Mouse (Mus musculus): ENCODE data around the gene H2-Q2.
A peak's percentile ranks its signal among the peaks of the same experiment; 100 is the strongest.
"Not testable (repeated sequence)": the region's sequence is repeated elsewhere in the genome, so short reads cannot be mapped to it uniquely, and the experiment has no call there.

The H2-Q2 gene

DNA sequence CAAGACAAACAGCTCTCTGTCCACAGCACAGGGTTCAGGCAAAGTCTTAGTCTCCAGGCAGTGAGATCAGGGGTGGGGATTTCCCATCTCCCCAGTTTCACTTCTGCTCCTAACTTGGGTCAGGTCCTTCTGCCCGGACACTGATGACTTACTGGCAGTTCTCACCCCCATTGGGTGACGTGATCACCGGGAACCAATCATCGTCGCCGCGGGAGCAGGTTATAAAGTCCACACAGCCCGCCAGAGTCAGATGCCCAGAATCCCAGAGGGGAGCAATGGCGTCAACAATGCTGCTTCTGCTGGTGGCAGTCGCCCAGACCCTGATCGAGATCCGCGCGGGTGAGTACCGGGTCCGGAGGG is 37.3 kb downstream of the H2-Q2 start, which contains the start of gene H2-Q4:
H2-Q4 (plus strand) TSS at position 249 of the 360 bp plus-strand sequence.
- DNase-seq (ENCODE audit: low spot score) = peak; percentile 79

DNA sequence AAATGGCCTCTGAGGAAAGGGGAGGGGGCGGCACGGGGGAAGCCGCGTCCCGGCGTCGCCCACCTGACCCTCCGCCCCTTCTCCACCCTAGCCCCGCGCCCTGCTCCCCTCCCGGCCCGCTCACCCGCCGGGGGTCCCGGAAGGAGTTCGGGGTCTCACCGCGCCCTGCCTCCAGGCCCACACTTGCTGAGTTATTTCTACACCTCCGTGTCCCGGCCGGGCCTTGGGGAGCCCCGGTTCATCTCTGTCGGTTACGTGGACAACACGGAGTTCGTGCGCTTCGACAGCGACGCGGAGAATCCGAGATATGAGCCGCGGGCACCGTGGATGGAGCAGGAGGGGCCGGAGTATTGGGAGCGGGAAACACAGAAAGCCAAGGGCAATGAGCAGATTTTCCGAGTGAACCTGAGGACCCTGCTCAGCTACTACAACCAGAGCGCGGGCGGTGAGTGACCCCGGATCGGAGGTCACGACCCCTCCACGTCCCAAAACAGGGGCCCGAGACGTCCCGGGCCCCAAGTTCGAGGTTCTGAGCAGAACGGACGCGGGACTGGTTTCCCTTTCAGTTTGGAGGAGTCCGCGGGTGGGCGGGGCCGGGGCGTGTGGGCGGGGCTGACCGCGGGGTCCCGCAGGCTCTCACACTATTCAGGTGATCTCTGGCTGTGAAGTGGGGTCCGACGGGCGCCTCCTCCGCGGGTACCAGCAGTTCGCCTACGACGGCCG is 37.8 kb downstream of the H2-Q2 start:
- peak; percentile 32 for DNase-seq (ENCODE audit: low spot score)

DNA sequence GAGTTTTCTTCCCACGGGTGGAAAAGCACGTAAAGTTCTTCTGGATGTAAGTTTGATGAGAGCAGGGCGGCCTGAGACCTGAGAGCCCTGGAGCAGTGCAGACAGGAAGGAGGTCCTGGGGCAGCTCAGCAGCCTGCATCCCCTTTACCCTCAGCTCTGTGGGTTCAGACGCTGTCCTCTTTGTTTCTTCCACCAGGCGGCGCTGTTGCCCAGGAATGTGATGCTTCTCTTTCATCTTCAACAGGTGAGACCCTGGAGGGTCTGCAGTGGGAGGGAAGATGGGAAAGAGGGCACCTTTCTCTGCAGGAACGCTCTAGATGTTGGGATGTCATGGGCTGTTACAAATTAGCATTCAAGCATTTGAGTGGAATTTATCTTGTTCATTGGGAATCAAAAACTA is 47.8 kb downstream of the H2-Q2 start:
- peak; percentile 41 for DNase-seq (ENCODE audit: low spot score)

DNA sequence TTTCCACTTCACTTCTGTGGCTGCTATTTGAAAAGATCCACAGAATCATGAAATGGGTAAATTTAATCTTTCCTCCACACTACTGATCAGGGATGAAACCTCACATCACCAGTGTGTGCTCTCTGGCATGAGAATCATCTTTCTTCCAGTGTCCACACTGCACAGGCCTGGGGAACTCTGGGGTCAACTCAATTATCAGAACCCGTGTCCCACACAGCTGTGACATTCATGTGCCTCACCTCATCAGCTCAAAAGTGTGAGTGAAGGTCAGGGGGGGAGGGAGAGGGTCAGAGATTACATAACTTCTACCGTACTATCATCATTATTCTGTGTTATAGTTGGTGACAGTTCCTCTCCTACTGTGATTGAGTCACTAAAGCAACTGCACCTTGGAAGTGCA is 50.6 kb downstream of the H2-Q2 start:
- DNase-seq (ENCODE audit: low spot score) = not testable (repeated sequence)

DNA sequence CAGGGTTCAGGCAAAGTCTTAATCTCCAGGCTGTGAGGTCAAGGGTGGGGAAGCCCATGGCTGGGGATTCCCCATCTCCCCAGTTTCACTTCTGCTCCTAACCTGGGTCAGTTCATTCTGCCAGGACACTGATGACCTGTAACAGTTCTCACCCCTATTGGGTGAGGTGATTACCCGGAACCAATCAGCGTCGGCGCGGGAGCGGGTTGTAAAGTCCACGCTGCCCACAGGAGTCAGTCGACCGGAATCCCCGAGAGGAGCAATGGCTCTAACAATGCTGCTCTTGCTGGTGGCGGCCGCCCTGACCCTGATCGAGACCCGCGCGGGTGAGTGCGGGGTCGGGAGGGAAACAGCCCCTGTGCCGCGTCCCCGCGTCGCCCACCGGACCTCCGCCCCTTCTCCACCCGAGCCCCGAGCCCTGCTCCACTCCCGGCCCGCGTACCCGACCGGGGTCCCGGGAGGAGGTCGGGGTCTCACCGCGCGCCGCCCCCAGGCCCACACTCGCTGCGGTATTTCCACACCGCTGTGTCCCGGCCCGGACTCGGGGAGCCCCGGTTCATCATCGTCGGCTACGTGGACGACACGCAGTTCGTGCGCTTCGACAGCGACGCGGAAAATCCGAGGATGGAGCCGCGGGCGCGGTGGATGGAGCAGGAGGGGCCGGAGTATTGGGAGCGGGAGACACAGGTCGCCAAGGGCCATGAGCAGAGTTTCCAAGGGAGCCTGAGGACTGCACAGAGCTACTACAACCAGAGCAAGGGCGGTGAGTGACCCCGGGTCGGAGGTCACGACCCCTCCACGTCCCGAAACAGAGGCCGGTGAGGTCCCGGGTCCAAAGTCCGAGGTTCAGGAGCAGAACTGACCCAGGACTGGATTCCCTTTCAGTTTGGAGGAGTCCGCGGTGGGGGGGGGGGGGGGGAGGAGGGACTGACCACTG is 52.1 kb downstream of the H2-Q2 start:
- DNase-seq (ENCODE audit: low spot score) = not testable (repeated sequence)

Data from testis, postnatal 14 days (tissue).